Mouse (Mus musculus): Measurements from ENCODE around the gene Mier1. TPM values are rescaled to one million over a fixed set of nuclear protein-coding genes. Genes with fewer than 3 reads are reported as not detected.

Mier1 gene
- polyA plus RNA-seq (2011; ENCODE audit: insufficient read length, low read depth, missing spikeins): 55.0 and 70.0 TPM in 2 replicates

DNA sequence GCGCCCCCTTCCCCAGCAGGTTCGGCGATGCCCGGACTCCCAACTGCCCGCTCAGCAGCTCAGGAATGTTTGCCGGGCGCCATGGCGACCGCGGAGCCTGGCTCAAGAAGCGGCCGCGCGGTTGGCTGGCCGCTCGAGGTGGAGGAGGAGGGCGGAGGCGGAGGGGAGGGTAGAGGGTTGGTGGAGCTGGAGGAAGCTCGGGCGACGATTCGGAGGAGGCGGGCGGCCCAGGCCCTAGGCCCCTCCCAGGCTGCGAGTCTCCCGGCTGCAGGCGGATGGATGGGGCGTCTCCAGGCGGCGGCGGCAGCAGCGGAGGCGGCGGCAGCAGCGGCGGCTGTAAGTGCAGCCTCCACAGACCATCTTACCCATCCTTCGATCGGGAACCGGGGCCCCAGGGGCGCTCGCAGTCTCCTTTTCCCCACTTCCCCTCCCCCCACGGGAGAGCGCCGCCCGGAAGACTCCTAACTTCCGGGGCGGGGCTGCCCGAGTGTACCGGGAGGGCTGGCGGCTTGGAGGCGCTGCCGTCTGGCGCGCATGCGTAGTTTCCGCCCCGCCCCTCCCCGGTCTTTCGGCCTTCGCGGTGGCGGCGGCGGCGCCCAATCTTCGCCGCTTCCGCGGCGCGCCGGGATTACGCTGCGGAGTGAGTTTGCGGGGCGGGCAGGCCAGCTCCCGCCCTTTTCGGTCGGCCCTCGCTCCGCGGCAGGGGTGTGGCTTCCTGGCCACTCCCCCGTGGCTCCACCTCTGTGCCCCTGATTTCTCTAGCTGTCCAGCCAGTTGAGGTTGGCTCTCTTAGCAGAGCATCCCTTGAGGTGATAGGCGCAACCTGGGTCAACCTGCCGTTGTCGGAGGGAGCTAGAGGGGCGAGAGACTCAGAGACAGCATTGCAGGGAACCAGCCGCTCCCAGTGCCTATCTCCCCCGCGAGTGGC is at the start of gene Mier1, which contains the start of gene Wdr78:
TSS of gene Mier1 (plus strand) at position 207 of the 928 bp plus-strand sequence.
TSS of gene Wdr78 (minus strand) at position 372 of the 928 bp plus-strand sequence.
- H3K4me1 ChIP-seq (ENCODE audit: control insufficient read depth, insufficient read depth, low read length): peaks cover 9% of the 10 kb centered on the region
- no peak for TF ChIP-seq CTCF (IDR thresholded peaks at IDR 0.05; ENCODE audit: borderline replicate concordance, insufficient read depth, low read length)
- TF ChIP-seq POLR2A (IDR thresholded peaks at IDR 0.05; ENCODE audit: low read depth, low read length): peak; percentile 90
- H3K4me3 ChIP-seq (ENCODE audit: insufficient read depth, low read length): peak within 1 kb of the TSS; percentile 99
- peak within 1 kb of the TSS; percentile 96 for H3K27ac ChIP-seq (ENCODE audit: insufficient read depth, low read length)

DNA sequence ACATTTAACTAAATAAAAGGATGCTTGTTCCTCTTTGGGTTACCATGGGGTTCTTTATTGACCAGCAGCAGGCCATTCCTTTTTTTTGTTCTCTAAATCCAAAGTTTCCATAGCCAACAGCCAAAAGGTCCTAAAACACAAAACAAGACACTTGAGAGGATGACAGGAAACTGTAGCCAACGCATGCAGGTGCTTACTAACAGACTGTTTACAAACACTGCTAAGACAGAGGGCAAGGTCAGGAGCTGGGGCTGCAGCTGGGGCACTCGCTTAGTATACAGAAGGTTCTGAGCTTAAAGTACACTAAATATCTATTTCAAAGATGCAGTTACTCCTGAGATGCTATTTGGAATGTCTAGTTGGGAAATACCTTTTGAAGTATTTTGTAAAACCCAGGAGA is 49.8 kb upstream of the Mier1 start:
- Histone ChIP-seq H3K27ac (ENCODE audit: insufficient read depth, low read length) (no peak overlapping the region), H3K4me3 (ENCODE audit: insufficient read depth, low read length) (no peak overlapping the region), H3K4me1 (ENCODE audit: control insufficient read depth, insufficient read depth, low read length) (no peaks in the 10 kb centered on the region)
- TF ChIP-seq CTCF (IDR thresholded peaks at IDR 0.05; ENCODE audit: borderline replicate concordance, insufficient read depth, low read length): no peak
- TF ChIP-seq POLR2A (IDR thresholded peaks at IDR 0.05; ENCODE audit: low read depth, low read length): no peak

DNA sequence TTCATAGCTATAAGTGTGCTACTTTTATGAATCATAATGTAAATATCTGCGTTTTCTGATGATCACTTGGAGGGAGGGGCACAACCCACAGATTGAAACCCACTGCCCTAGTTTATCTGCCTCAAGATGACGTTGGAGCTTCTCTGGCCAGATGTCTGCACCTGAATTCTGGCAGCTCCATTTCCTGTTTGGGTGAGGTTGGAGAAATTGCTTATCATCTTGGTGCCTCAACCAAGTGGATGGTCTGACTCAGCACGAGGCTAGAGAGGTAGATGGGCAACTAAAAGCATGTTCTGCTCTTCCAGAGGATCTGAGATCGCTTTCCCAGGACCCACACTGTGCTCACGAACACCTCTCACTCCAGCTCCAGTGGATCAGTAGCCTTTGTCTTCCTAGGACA is 49.2 kb upstream of the Mier1 start:
- TF ChIP-seq POLR2A (IDR thresholded peaks at IDR 0.05; ENCODE audit: low read depth, low read length) (no peak), CTCF (IDR thresholded peaks at IDR 0.05; ENCODE audit: borderline replicate concordance, insufficient read depth, low read length) (no peak)
- no peak overlapping the region for H3K4me3 ChIP-seq (ENCODE audit: insufficient read depth, low read length)
- no peaks in the 10 kb centered on the region for H3K4me1 ChIP-seq (ENCODE audit: control insufficient read depth, insufficient read depth, low read length)
- no peak overlapping the region for H3K27ac ChIP-seq (ENCODE audit: insufficient read depth, low read length)

DNA sequence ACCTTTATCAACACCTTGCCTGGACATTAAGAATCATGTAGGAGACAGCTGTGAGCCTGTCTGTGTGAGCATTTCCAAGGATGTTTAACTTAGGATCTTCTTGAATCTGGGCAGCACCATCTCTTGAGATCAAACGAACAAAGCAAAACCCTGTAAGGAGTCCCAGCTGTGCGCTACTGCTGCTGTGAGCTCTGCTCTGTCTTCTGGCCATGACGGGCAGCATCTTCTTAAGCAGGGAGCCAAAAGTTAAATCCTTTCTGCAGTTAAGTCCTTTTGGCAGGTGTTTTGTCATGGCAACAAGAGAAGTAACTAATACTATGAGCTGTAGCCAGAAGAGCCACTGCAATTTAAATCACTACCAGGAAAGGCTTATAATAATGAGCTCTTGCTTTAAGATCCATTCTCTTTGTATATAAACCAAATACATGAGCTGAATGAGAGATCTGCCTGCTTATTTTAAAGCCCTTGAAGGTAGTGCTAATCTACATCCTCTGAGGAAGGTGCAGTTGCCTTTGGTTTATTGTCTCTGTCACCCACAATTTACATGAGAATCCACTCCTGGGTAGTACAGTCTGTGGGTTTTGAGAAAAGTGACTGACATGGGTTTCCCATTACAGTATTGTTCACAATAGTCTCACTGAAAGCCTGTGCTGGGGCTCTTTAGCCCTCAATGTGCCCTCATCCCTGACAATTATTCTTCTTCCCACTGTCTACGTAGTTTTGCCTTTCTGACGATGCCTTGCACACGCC is 46.1 kb upstream of the Mier1 start:
- H3K4me3 ChIP-seq (ENCODE audit: insufficient read depth, low read length): no peak overlapping the region
- TF ChIP-seq CTCF (IDR thresholded peaks at IDR 0.05; ENCODE audit: borderline replicate concordance, insufficient read depth, low read length): no peak
- no peak for TF ChIP-seq POLR2A (IDR thresholded peaks at IDR 0.05; ENCODE audit: low read depth, low read length)
- no peak overlapping the region for H3K27ac ChIP-seq (ENCODE audit: insufficient read depth, low read length)
- no peaks in the 10 kb centered on the region for H3K4me1 ChIP-seq (ENCODE audit: control insufficient read depth, insufficient read depth, low read length)

DNA sequence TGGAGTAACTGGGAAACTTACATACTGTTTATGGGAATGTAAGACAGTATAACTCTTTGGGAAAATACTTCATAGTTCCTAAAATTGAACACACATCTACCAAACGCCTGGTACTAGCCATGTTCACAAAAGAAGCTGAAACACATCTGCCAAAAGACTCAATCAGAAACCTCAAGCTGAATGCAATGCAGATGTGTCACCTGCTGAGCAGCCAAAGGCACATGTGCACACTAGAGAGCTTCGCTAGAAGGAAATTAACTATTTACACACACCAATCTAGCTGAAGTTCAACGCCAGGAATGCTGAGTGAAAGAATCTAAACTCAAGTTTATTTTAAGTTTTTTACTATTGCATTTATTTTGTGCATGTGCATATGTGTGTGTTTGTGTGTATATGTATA is 43.6 kb upstream of the Mier1 start:
- TF ChIP-seq POLR2A (IDR thresholded peaks at IDR 0.05; ENCODE audit: low read depth, low read length) (no peak), CTCF (IDR thresholded peaks at IDR 0.05; ENCODE audit: borderline replicate concordance, insufficient read depth, low read length) (no peak)
- H3K4me1 ChIP-seq (ENCODE audit: control insufficient read depth, insufficient read depth, low read length): no peaks in the 10 kb centered on the region
- H3K27ac ChIP-seq (ENCODE audit: insufficient read depth, low read length): no peak overlapping the region
- no peak overlapping the region for H3K4me3 ChIP-seq (ENCODE audit: insufficient read depth, low read length)

DNA sequence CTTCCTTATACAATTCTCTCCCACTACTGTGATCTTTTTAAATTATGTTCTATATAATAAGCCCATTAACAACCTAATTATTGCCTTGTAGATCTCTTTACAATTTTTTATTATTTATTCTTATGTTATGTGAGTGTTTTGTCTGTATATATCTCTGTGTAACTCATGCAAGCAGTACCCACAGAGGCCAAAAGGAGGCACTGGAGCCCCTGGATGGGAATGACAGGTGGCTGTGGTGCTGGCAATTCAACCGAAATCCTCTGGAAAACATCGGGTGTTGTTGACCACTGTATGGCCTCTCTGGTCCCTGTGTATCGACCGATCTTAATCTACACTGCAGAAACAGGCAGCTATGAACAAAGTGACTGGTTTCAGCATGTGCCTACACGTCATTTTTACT is 29.0 kb upstream of the Mier1 start:
- no peak overlapping the region for H3K27ac ChIP-seq (ENCODE audit: insufficient read depth, low read length)
- no peak overlapping the region for H3K4me3 ChIP-seq (ENCODE audit: insufficient read depth, low read length)
- H3K4me1 ChIP-seq (ENCODE audit: control insufficient read depth, insufficient read depth, low read length): no peaks in the 10 kb centered on the region
- TF ChIP-seq POLR2A (IDR thresholded peaks at IDR 0.05; ENCODE audit: low read depth, low read length) (no peak), CTCF (IDR thresholded peaks at IDR 0.05; ENCODE audit: borderline replicate concordance, insufficient read depth, low read length) (no peak)

DNA sequence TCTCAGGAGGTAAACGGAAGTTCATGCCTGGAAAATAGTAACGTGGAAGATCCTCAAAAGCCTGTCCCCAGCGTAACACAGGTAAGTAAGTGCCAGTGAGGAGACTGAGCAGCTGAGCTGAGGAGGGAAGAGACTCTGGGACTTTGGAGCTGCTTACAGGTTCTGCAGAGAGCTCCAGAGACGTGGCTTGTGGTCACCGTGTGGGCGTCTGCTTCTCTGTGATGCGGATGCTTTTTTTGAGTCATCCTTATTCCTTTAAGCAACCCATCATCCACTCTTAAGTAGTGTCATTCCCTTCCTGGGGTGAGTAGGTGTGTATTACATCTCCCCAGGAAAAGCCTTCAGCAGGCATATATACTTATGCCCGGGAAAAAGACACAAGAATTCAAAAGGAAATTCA is 18.3 kb upstream of the Mier1 start:
- TF ChIP-seq CTCF (IDR thresholded peaks at IDR 0.05; ENCODE audit: borderline replicate concordance, insufficient read depth, low read length): no peak
- no peak for TF ChIP-seq POLR2A (IDR thresholded peaks at IDR 0.05; ENCODE audit: low read depth, low read length)
- H3K4me3 ChIP-seq (ENCODE audit: insufficient read depth, low read length): no peak overlapping the region
- no peaks in the 10 kb centered on the region for H3K4me1 ChIP-seq (ENCODE audit: control insufficient read depth, insufficient read depth, low read length)
- H3K27ac ChIP-seq (ENCODE audit: insufficient read depth, low read length): no peak overlapping the region

DNA sequence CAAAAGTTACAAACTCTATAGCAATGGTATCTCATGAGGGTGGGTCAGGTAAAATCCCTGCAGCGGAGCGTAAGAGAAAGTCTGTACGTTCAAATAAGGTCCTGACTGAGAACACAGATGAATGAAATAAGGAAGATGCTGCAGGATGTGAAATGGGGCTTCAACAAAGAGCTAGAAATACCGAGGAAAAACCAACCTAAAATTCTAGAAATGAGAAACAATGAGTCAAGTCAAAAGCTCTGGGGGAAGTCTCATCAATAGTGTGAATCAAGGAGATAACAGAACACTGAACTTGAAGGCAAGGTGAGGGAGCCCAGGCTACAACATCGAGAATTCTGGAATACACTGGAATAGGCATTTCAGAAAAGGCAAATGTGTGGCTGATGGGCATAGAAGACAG is 15.7 kb upstream of the Mier1 start:
- Histone ChIP-seq H3K4me3 (ENCODE audit: insufficient read depth, low read length) (no peak overlapping the region), H3K27ac (ENCODE audit: insufficient read depth, low read length) (no peak overlapping the region), H3K4me1 (ENCODE audit: control insufficient read depth, insufficient read depth, low read length) (no peaks in the 10 kb centered on the region)
- TF ChIP-seq CTCF (IDR thresholded peaks at IDR 0.05; ENCODE audit: borderline replicate concordance, insufficient read depth, low read length) (no peak), POLR2A (IDR thresholded peaks at IDR 0.05; ENCODE audit: low read depth, low read length) (no peak)

DNA sequence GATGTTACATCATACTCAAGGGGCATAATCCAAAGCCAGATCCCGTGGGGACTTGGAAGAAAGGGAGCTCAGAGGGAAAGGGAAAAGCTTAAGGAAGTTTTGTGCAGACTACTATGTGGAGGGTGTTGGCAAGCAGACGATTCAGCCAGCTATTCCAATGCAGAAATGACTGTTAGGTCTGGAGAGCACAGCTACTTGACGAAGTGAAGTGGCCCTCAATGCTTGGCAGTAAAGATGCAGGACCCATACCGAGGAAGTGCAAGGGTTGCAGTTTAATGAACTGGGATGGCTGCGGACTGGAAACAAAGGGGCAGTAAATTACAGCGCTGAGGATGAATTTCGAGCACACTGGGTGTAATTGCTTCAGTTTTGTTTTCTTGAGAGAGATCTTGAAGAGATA is 1.5 kb upstream of the Mier1 start:
- peaks cover 9% of the 10 kb centered on the region for H3K4me1 ChIP-seq (ENCODE audit: control insufficient read depth, insufficient read depth, low read length)
- H3K27ac ChIP-seq (ENCODE audit: insufficient read depth, low read length): no peak overlapping the region
- no peak for TF ChIP-seq POLR2A (IDR thresholded peaks at IDR 0.05; ENCODE audit: low read depth, low read length)
- no peak for TF ChIP-seq CTCF (IDR thresholded peaks at IDR 0.05; ENCODE audit: borderline replicate concordance, insufficient read depth, low read length)
- peak overlapping the region; percentile 99 for H3K4me3 ChIP-seq (ENCODE audit: insufficient read depth, low read length)
